Mouse (Mus musculus) adrenal gland, postnatal 36 days (tissue): Measurements from ENCODE around the gene Serinc5. TPM values are rescaled to one million over a fixed set of nuclear protein-coding genes. Genes with fewer than 3 reads are reported as not detected.
A peak's percentile ranks its signal among the peaks of the same experiment; 100 is the strongest.
"Not testable (repeated sequence)": the region's sequence is repeated elsewhere in the genome, so short reads cannot be mapped to it uniquely, and the experiment has no call there.

ENCODE experiments used
- DNase-seq, 2 experiments: peaks; one replicate each; pipeline ENCODE4 v3.0.0; 2021; ENCODE audit warnings: mixed read lengths in 1 of 2
- total RNA-seq, 2 experiments: library from RNA; stranded (reverse); gene quantifications; 2 replicates each; pipeline ENCODE4 v1.2.3; 2021

Serinc5 gene
- total RNA-seq, 2 experiments from 2014 or later: 63.7 to 92.3 TPM

DNA sequence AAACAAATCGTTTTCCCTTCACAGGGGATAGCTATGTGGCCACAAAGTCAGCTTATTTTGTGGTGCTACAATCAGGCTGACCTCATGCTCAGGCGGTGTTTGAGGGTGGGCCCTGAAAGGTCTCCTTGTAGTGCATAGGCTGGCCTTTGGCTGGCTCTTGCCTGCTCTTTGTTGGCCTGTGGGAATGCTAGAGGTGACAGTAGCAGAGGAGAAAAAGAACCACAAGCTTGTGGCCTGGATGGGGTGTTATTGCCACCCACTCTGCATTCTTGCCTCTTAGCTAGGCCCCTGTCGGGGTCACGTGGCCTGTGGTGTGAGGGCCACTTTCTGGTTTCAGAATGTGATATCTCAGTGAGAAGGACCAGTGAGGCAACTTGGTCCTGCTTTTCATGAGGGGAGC is 54.1 kb downstream of the Serinc5 start:
- no peak for DNase-seq

GRCm38 (mm10) chr13:92668214-92668985 is 57.5 kb downstream of the Serinc5 start:
- no peak for DNase-seq

GRCm38 (mm10) chr13:92671727-92672126 is 60.8 kb downstream of the Serinc5 start:
- DNase-seq: no peak

DNA sequence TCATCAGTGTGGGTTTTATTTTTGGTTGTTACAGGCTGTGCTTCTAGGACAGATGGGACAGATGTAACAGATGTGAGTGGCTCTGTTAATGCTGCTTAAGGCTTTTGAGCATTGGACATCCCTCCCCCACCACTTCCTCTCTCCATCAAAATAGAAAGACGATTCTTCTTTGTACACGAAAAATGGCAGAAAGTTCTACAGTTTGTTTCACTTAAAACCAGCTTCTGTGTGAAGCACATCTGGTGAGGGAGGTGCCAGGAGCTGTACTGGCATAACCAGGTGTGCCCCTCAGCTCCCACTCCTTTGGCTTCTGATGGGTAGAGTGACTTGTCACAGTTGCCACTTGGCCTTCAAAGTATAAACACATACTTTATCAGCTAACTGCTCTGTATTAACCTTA is 63.8 kb downstream of the Serinc5 start:
- DNase-seq: no peak

- DNase-seq: no peak
These were observed 64.4 kb downstream of the Serinc5 start for GRCm38 (mm10) chr13:92675308-92675707.

GRCm38 (mm10) chr13:92675897-92676584 is 65.2 kb downstream of the Serinc5 start:
- DNase-seq: peak; percentile 70 to 71

DNA sequence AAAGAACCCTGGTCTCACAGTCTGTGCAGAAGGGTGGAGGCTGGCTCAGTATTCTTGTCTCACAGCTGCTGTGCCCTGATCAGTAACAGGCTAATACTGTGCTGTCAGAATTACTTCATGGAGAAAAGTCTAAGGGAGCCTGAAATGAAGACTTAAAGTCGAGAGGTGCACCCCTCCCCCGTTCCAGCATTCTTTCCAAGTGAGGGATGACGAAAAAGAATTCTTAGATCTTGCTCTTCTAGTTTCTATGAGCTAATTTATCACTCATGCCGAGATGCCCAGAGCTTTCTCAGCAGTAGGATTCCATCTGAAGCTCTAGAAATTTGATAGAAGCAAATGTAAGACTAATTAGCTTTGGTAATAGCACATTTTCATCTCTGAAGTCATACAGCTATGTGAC is 66.8 kb downstream of the Serinc5 start:
- DNase-seq: peak in 1 of 2 experiments; percentile 30

DNA sequence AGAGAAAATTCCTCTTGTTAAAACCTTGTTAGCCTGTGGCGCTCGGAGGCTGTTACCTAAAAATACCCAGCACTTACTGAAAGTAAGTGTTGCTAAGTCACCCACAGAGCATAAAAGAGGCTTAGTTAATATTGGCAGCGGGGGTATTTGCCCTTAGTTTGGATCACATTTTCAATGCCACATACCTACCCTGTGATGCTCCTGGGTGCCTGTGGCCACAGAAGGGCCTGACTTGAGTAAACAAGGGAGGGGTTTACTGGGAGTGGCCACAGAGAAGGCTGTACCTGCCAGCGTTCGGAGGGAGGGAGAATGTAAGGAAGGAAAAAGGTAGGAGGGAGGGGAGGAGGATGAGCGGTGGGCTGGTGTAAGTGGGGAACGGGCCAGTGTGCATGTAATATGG is 68.8 kb downstream of the Serinc5 start:
- DNase-seq: no peak

DNA sequence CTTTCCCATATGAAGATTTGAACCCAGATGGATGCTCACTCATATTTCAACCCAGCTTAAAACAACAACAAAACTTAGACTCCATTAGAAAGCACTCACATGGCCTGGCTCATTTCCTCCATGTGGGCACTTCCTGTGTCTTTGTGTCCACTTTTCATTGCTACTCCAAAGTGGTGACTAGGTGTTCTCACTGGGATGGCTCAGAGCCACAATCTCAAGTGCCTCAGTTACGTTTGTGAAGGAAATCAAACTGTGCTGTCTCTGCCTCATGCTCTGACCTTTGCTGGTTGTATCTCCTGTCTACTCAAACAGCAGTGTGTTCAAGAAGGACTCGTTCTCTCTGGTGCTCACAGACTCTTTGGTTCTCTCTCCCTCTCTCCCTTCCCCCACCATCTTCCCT is 70.7 kb downstream of the Serinc5 start:
- DNase-seq: no peak

- no peak for DNase-seq
These were observed 71.9 kb downstream of the Serinc5 start for GRCm38 (mm10) chr13:92682833-92683232.

DNA sequence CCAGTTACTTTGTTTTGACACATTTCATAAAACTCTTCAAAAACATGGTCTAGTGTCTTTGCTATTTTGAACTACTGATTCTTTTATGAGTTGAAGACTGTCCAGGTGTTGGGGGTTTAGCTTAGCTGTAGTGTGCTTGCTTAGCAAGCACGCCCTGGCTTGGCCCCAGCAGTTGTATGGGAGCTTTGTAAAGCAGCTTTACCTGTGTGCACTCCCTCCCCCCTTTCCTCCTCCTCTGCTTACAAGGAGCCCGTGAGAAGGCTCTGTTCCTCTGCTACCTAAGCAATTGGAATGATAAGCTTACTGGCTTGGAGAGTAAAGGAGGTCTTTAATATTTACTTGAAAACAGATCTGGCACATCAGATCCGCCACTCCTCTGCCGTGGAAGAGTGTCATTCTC is 72.6 kb downstream of the Serinc5 start:
- no peak for DNase-seq

DNA sequence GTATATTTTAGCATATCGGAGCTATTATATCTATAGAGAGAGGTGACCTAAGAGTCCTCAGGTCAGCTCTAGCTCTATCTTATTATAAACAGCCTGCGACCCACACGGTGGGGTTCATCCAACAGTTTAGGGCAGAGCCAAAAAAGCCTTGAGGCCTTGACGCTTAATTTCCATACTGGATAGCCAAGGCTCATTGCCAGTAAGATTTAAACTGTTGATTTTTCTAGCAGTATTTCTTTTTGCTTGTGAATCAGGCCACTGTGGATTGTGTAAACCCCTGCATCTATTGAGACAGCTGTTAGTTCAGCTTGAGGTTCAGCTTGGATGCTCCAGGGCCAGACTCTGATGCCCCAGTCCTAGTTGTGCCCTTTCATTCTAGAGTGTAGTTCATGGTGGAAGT is 73.4 kb downstream of the Serinc5 start:
- DNase-seq: no peak

GRCm38 (mm10) chr13:92685273-92685672 is 74.4 kb downstream of the Serinc5 start:
- peak; percentile 44 to 58 for DNase-seq

GRCm38 (mm10) chr13:92687151-92687550 is 76.3 kb downstream of the Serinc5 start:
- not testable (repeated sequence) for DNase-seq

- no peak for DNase-seq
These were observed 78.2 kb downstream of the Serinc5 start for GRCm38 (mm10) chr13:92689061-92689460.

DNA sequence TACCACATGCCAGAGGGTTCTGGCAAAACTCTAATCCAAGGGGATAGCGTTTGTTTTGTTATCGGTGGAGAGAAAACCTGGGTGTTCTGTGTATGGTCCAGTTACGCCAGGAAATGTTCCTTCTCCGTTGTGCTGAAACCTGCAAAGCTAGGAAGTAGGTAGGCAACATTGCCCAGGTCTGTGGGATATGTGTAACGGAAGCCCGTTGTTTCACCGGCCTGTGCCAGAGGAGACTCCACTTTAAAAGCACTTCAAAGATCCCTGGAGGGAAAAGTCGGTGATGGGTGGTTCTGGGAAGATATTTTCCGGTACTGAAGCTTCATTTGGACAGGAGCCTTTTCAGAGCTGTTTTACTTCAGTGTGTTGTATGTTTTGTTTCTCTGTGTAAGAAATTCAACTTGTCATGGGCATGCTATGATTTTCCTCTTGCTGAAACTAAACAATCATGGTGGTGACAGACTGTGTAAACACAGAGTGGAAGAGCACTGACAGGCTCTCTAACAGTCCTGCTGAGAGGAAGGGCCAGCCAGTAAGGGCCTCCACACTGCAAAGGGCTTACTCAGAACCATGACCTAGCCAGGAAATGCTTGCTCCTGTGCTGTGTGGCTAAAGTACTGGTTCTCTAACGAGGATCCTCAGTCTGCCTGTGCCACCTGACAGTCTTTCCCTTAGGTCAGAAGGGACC is 83.1 kb downstream of the Serinc5 start:
- DNase-seq: no peak

DNA sequence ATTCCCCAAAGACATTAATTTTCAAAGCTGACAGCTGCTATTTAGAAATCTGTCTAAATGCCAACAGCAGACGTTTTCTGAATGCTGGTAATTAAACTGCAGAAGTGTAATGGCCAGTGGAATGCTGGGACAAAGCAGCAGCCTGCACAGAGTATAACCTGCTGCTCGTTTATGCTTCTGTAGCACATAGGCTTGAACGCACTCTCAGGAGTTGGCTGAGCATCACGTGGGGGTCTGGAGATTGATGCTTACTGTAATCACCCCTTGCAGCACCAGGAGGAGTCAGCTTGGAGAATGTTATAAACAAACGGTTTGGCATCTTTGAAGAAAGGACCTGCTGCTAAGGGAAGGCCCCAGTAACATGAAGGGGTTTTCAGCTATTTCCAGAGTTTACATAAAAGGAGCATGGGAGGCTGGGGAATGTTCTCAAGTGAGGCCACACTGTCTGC is 85.6 kb downstream of the Serinc5 start:
- no peak for DNase-seq

- DNase-seq: no peak
These were observed 86.2 kb downstream of the Serinc5 start for GRCm38 (mm10) chr13:92697141-92697540.

DNA sequence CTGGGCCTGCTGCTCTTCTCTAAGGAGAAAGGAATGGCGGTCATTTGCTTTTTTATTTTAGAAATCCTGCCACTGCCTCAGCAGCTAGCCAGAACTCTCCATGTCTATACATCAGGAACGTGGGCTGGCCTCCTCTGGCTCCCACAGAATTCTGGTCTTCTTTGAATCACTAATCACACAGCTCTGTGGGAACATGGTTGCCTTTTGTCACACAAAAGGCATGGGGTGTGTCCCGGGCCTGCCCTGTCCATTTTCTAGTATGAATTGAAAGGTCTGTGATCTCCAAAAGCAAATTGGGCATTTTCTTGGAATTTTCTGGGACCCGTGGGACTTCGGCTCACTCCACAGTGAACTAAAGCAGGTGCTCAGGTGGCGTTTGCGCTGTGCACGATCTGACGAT is 87.9 kb downstream of the Serinc5 start:
- DNase-seq: no peak

DNA sequence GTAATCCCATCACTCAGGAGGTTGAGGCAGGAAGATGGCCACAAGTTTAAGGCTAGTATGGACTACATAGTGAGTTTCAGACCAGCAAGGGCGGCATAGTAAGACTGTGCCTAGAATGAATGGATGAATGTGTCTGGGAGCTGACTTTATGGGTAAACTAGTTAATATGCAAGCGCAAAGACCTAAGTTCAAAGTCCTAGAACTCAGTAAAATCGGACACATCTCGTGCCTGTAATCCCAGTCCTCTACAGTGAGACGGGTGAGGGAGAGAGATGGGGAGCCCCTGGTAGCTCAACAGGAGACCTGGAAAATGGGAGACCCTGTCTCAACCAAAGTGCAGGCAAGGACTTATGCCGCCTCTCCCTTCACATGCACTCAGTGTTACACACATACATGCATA is 88.5 kb downstream of the Serinc5 start:
- DNase-seq: no peak

GRCm38 (mm10) chr13:92702035-92702434 is 91.1 kb downstream of the Serinc5 start:
- no peak for DNase-seq

DNA sequence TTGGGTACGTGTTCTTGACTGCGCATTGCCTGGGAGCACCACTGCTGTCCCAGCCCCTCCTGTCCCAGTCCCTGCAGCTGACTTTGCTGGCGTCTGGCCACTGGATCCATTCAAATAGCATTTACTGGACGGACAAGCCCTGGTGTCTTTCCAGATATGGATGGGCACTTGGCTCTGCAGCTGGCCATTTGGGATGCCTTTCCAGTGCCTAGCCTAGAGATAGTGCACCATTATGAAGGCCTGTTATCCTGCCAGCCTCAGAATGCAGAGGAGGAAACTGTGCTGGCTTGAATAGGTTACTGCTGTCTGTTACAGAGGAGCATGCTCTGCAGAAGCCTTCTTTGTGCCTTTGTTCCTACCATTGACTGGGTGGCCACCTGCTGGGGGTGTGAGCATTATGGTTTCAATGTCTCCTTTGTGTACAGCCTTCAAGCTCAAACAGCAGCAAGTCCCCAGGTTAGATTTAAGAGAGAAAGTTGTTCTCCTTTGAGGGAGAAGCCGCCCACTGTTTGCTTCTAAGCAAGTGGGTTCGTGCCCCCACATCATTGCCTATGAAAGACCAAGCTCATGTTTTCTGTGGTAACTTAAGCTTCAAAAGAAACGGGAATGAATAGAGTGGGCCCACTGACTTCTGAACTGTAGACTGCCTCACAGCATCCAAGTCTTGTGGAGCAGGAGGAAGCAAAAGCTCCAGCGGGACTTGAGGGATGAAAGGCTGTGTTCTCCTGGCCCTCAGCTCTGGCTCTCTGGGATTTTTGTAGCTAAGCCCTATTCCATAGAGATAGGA is 92.5 kb downstream of the Serinc5 start:
- DNase-seq: peak in 1 of 2 experiments; percentile 13
